ENCODE assay signal across 9 mouse cellular contexts in genomic region chr7:28263786-28264185, GRCm38 (mm10). TPM values are rescaled to one million over a fixed set of nuclear protein-coding genes. Genes with fewer than 3 reads are reported as not detected.
DNase-seq lines count a peak whose midpoint lies in the region; ATAC-seq lines count a peak whose summit lies in the region.
"Had no signal": no experiment of that assay in that cellular context is flagged by ENCODE, and none has a peak within 500 bp of the region (broad histone marks: within the 10 kb centered on the region; RNA-seq: fewer than 3 reads in every experiment).

No protein-coding gene starts in this region.

- no peak overlapping the region for H3K4me2 ChIP-seq in forebrain, embryonic 11.5 days (ENCODE audit: low read depth, low read length, severe bottlenecking)
- H3K4me2 ChIP-seq in forebrain, embryonic 15.5 days (replicated peaks): no peak overlapping the region
- H3K4me2 ChIP-seq: midbrain, embryonic 12.5 days had no signal

- no peak for ATAC-seq in forebrain, embryonic 11.5 days (replicated peaks; ENCODE audit: low FRiP score)
- ATAC-seq in forebrain, embryonic 15.5 days (replicated peaks): no peak

- no peaks in the 10 kb centered on the region for H3K27me3 ChIP-seq in forebrain, embryonic 11.5 days (ENCODE audit: control insufficient read depth, insufficient read depth, low read length)
- H3K27me3 ChIP-seq in forebrain, embryonic 15.5 days: no peaks in the 10 kb centered on the region

- WGBS in forebrain, embryonic 11.5 days: 7% methylated on average over 15 of the region's 15 CpGs
- WGBS in forebrain, embryonic 15.5 days: 5% methylated on average over 15 of the region's 15 CpGs
- WGBS in large intestine, adult 2 months: 3% methylated on average over 14 of the region's 15 CpGs

- intact Hi-C loops in gastrocnemius, postnatal 36 days (cut with DNase I): no loop called here

- peak; percentile 84 for DNase-seq in forebrain, embryonic 11.5 days (ENCODE audit: low spot score)
- DNase-seq in urinary bladder, adult 18-20 months (ENCODE audit: low spot score in 2 of 2): peak; percentile 24 to 54
- DNase-seq in urinary bladder, postnatal 10 days (ENCODE audit: low spot score): no peak
- DNase-seq in gastrocnemius, postnatal 36 days: peak; percentile 20 to 33
- DNase-seq in large intestine, adult 2 months (ENCODE audit: low read depth, low spot score): peak; percentile 11
- DNase-seq in ovary, adult 18-20 months (ENCODE audit: low spot score): peak; percentile 30
- peak; percentile 43 to 60 for DNase-seq in urinary bladder, postnatal 36 days (ENCODE audit: low spot score in 2 of 2)

- H3K9ac ChIP-seq in forebrain, embryonic 11.5 days (ENCODE audit: low read length): no peak overlapping the region
- no peak overlapping the region for H3K9ac ChIP-seq in forebrain, embryonic 15.5 days (replicated peaks)
- H3K9ac ChIP-seq: midbrain, embryonic 12.5 days had no signal

- 0 out of 2 replicates have a peak, but pooled peaks cover 2% of the 10 kb centered on the region for H3K4me1 ChIP-seq in forebrain, embryonic 11.5 days (replicated peaks; ENCODE audit: control insufficient read depth, insufficient read depth, low read length)
- H3K4me1 ChIP-seq in forebrain, embryonic 15.5 days: peaks cover 4% of the 10 kb centered on the region

- no peak overlapping the region for H3K4me3 ChIP-seq in forebrain, embryonic 11.5 days (ENCODE audit: low read depth, low read length)
- no peak overlapping the region for H3K4me3 ChIP-seq in forebrain, embryonic 15.5 days
- H3K4me3 ChIP-seq: midbrain, embryonic 12.5 days had no signal

- H3K27ac ChIP-seq in forebrain, embryonic 11.5 days (ENCODE audit: low read depth, low read length): no peak overlapping the region
- no peak overlapping the region for H3K27ac ChIP-seq in forebrain, embryonic 15.5 days (replicated peaks)
- H3K27ac ChIP-seq: midbrain, embryonic 12.5 days had no signal

- no peaks in the 10 kb centered on the region for H3K9me3 ChIP-seq in forebrain, embryonic 11.5 days (ENCODE audit: control insufficient read depth, low read length)
- no peaks in the 10 kb centered on the region for H3K9me3 ChIP-seq in forebrain, embryonic 15.5 days
- H3K9me3 ChIP-seq: midbrain, embryonic 12.5 days had no signal

- no peaks in the 10 kb centered on the region for H3K36me3 ChIP-seq in forebrain, embryonic 11.5 days (ENCODE audit: control insufficient read depth, insufficient read depth, low read length)
- H3K36me3 ChIP-seq in forebrain, embryonic 15.5 days: no peaks in the 10 kb centered on the region
- H3K36me3 ChIP-seq: midbrain, embryonic 12.5 days had no signal

RNA-seq across cellular contexts. Expression of gene Eid2, which starts 3.9 kb away (rescaled TPM):
- polyA plus RNA-seq in forebrain, embryonic 11.5 days (2014; fragmentation: Nextera tagmentation; extraction: Ambion mirVana): 12.6 and 16.1 TPM in 2 replicates
- 5.4 and 16.7 TPM in 2 replicates for polyA plus RNA-seq in forebrain, embryonic 15.5 days (2015; fragmentation: Nextera tagmentation; extraction: Ambion mirVana)
- 1 to 10 TPM; 4.9 to 6.3 TPM for total RNA-seq in gastrocnemius, postnatal 36 days (2021)
- 0.89 and 1.2 TPM in 2 replicates for polyA plus RNA-seq in large intestine, adult 2 months (2012; rRNA removed)

RNA-seq across cellular contexts. Expression of gene Eid2b, which starts 13.8 kb away (rescaled TPM):
- polyA plus RNA-seq in forebrain, embryonic 11.5 days (2014; fragmentation: Nextera tagmentation; extraction: Ambion mirVana): 15.4 and 17.3 TPM in 2 replicates
- polyA plus RNA-seq in forebrain, embryonic 15.5 days (2015; fragmentation: Nextera tagmentation; extraction: Ambion mirVana): 41.3 and 44.9 TPM in 2 replicates
- 1 to 10 TPM; 5.2 to 5.9 TPM for total RNA-seq in gastrocnemius, postnatal 36 days (2021)
- 1.9 and 2.9 TPM in 2 replicates for polyA plus RNA-seq in large intestine, adult 2 months (2012; rRNA removed)

RNA-seq across cellular contexts. Expression of gene Selenov, which starts 27.2 kb away (rescaled TPM):
- polyA plus RNA-seq in forebrain, embryonic 11.5 days (2014; fragmentation: Nextera tagmentation; extraction: Ambion mirVana): 0.24 TPM in 1 of 2 replicates, not detected in the other
- 0.24 and 0.31 TPM in 2 replicates for polyA plus RNA-seq in forebrain, embryonic 15.5 days (2015; fragmentation: Nextera tagmentation; extraction: Ambion mirVana)
- total RNA-seq in gastrocnemius, postnatal 36 days (2021): not detected
- not detected in 2 replicates for polyA plus RNA-seq in large intestine, adult 2 months (2012; rRNA removed)

RNA-seq across cellular contexts. Expression of gene Dll3, which starts 38.3 kb away (rescaled TPM):
- polyA plus RNA-seq in forebrain, embryonic 11.5 days (2014; fragmentation: Nextera tagmentation; extraction: Ambion mirVana): 43.6 and 50.5 TPM in 2 replicates
- 15.4 and 16.7 TPM in 2 replicates for polyA plus RNA-seq in forebrain, embryonic 15.5 days (2015; fragmentation: Nextera tagmentation; extraction: Ambion mirVana)
- total RNA-seq in gastrocnemius, postnatal 36 days (2021): not detected
- 0.41 and 0.55 TPM in 2 replicates for polyA plus RNA-seq in large intestine, adult 2 months (2012; rRNA removed)

RNA-seq across cellular contexts. Expression of gene Timm50, which starts 48.1 kb away (rescaled TPM):
- 222 and 235 TPM in 2 replicates for polyA plus RNA-seq in forebrain, embryonic 11.5 days (2014; fragmentation: Nextera tagmentation; extraction: Ambion mirVana)
- 149 and 158 TPM in 2 replicates for polyA plus RNA-seq in forebrain, embryonic 15.5 days (2015; fragmentation: Nextera tagmentation; extraction: Ambion mirVana)
- total RNA-seq in gastrocnemius, postnatal 36 days (2021): 10 to 100 TPM; 41.9 to 42.5 TPM
- 96.5 and 103 TPM in 2 replicates for polyA plus RNA-seq in large intestine, adult 2 months (2012; rRNA removed)
